Mouse (Mus musculus) ES-Bruce4 (cell line): Measurements from ENCODE around the gene Gm17651.

ENCODE experiments used
- CTCF ChIP-seq: IDR thresholded peaks from one replicate; pipeline ENCODE4 v1.8.1; 2011; ENCODE audit warnings: low read depth, low read length
- POLR2A ChIP-seq: IDR thresholded peaks from one replicate; pipeline ENCODE4 v1.8.1; 2011; ENCODE audit warnings: low read length; ENCODE audit not compliant: insufficient read depth

GRCm38 (mm10) chr3:97691443-97692017 lies 17.0 kb upstream of the Gm17651 start:
- TF ChIP-seq POLR2A = no peak
- no peak for TF ChIP-seq CTCF
